Mouse (Mus musculus) frontal cortex, postnatal 14 days (tissue): ENCODE measurements around the gene Mamdc4.
"Not testable (repeated sequence)": the region's sequence is repeated elsewhere in the genome, so short reads cannot be mapped to it uniquely, and the experiment has no call there.

Experiments
- DNase-seq, 2 experiments: peaks; one replicate each; pipeline ENCODE4 v3.0.0; 2022; ENCODE audit warnings: low spot score in 2 of 2

Mamdc4 gene

GRCm38 (mm10) chr2:25560551-25560950, 14.1 kb downstream of the Mamdc4 start:
- DNase-seq, result no peak

DNA sequence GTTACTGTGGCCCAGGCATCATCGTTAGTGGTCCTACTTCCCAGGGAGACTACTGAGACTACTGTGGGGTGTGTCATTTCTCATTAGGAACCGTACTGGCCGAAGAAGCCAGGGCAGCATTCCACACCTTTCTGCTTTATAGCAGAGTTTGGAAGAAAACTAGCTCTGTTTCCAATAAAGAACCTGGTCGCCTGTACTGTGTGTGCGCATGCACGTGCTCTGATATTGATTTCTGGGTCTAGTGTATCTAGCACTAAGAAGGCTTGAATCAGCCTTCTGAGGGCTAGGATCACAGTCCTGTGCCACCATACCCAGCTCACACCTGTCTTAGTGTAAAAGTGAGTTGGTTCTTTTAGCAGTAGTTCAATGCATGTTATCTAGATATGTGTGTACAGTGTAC, 15.9 kb downstream of the Mamdc4 start:
- DNase-seq, result no peak

DNA sequence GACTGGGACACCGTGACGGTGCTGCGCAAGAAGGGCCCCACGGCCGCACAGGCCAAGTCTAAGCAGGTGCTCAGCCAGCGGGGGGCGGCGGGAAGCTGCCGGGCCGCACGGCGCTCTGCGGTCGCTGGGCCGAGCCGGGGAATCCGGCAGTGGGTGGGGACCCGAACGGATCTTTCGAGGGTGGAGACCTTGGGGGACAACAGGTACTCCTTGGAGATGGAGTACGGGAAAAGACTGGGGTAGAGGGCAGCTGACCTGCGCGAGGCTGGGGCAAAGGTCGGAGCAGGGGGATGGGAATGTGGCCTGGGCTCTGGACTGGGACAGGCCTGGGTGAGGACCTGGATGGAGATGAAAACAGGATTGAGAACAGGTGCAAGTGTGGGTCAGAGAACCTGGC, 16.7 kb downstream of the Mamdc4 start:
- DNase-seq, result no peak

DNA sequence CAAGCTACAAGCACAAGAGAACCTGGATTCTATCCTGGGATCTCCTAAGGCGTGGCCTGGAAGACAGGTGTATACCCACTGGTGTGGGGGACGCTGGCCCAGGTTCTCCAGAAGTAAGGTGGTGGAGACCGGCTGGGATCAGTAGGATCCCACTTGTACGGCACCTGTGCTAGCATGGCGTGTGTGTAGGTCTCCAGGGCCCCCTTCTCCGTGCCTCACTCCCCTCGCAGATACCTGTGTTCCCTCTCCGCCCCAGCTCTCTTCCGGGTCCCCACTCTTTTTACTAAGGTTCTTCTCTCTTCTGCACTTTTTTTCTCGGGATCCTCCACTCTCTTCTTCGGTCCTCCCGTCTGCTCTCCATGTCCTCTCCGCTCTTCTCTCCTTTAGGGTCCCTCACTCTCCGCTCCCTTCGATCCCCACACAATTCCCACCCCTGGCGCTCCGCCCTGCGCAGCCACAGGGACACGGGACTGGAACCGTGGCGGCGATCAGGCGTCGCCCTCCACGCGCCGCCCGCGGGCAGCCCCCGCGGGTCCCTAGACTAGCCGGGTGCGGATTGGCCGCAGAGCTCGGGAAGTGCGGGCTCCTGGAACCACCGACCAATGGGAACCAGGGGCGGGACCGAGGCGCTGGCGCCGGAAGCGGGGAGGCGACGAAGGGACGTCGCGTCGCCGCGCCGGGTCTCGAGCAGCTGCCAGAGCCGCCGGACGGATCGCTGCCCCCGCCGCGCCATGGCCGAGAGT, 17.3 kb downstream of the Mamdc4 start, which contains the start of gene Edf1:
Gene Edf1, plus strand, starts transcription at position 627 of the 743 bp plus-strand sequence.
- peak; percentile 88 to 92 for DNase-seq

DNA sequence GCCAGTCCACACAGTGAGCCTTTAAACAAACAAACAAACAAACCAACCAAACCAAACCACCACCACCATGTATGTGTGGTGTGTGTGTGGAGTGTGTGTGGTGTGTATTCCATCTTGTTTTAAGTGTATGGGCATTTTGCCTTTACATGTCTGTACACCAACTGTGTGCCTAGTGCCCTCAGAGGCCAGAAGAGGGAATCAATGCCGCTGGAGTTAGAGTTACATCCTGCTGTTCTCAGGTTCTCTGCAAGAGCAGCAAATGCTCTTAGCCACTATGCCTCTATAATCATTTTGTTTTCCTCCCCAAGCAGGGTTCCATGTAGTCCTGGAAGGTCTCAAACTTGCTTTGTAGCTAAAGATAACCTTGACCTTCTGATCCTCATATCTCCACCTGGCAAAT, 18.3 kb downstream of the Mamdc4 start:
- DNase-seq, result no peak

GRCm38 (mm10) chr2:25555479-25555878, 19.2 kb downstream of the Mamdc4 start:
- not testable (repeated sequence) for DNase-seq

DNA sequence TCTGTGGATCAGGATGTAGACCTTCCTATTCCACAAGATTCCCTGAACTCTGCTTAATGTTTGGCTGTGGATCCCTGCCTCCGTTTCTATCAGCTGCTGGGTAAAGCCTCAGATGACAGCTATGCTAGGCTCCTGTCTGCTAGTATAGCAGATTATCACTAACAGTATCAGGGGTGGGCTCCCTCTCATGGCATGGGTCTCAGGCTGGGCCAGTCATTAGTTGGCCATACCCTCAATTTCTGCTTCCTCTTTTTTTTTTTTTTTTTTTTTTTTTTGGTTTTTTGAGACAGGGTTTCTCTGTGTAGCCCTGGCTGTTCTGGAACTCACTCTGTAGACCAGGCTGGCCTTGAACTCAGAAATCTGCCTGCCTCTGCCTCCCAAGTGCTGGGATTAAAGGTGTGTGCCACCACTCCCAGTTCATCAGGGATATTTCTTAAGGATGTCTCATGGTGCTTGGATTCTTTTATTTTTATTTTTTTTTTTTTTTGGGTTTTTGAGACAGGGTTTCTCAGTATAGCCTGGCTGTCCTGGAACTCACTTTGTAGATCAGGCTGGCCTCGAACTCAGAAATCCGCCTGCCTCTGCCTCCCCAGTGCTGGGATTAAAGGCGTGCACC, 21.4 kb downstream of the Mamdc4 start:
- DNase-seq, result not testable (repeated sequence)

DNA sequence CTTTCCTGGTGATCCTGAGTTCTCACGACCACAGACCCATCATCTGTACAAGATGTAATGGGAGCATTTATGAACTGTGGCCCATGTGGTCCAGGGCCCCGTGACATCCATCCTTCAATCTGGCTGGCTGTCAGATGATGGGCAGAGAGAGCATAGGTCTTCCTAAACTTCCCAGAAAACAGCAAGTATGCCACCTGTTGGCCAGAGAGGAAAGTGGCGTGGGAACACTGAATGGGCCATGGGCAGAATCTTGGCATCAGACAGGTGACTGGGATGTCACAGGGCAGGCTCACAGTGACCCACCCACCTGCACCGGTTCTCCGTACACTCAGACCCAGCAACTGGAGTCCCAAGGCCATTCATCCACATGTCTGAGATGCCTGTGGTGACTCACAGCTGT, 23.5 kb downstream of the Mamdc4 start:
- DNase-seq, result no peak

DNA sequence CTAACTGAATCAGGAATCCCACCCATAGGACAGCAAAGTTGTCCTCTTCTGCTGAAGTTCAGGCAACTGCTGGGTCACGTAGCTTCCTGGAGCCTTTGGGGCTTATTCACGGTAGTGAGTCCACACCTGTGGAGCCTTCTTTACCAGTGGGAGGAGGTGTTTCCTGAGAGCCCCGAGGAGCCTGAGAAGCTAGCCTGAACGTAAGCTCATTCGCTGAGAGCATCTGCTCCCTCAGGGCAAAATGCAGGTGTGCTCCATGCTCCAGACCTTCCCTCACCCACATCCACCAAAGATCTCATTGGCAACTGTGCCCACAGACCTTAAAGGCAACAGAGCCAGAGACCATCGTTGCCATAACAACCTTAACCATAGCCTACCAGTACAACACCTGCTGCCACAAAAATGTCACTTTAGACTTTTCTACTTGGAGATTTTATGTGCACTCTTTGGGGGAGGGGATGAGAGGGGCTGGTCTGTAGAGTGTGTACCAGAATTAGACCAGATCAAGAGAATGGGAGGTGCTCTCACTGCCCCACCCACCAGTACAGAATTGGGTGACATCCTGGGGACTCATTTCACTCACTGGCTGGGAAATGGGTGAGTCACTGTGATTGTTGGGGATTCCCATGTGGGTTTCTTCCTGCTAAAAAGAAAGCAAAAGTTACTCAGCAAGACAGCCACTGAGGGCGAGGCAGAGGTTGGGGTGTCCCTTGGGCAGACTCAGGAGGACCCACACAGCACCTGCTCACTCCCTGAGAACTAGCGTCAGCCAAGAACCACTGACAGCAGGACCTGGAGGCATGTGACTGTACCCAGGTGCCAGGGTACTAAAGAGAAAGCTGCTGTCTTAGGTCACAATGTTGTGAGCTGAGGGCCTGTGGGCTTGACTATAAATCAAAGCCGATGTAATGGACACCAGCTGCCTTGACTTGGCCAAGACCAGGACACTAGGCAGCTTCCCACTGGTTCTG, 25.3 kb downstream of the Mamdc4 start:
- no peak for DNase-seq

- DNase-seq, result peak; percentile 98 to 99
Observed at GRCm38 (mm10) chr2:25546811-25547491, 27.7 kb downstream of the Mamdc4 start, which contains the start of gene Traf2. Gene Traf2 (minus strand): TSS chr2:25546940.

DNA sequence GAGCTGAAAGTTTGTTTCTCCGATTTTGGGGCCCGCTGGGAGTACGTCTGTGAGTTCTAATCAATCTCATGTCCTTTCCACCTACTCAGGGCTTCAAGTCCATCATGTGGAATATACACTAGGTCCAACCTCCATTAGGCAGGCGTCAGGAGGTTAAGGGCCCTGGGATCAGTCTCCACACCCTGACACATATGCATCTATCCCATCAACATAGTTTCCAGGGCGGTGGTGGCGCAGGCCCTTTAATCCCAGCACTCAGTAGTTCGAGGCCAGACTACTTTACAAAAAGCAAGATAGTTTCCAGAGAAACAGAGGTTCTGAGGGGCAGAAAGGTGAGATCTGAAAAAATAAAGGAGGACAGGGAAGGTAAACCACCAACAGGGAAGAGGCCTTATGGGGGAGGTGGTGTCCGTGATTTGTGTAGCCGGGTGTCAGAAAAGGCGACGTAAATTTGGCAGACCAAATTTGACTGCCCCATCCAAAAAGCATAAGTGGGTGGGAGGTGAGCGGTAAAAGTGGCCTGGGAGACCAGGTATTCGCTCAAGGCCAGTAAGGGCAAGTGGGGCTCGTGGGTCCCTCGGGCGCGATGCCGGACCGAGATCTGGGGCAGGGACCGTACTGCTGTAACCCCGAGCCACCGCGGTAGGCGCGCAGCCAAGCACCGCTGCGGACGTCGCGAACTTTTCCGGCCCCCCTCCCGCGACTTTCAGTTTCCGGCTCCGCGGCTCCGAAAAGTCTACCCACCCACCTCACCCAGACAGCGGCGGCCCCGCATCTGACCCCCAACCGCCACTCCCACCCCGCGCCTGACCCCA, 28.4 kb downstream of the Mamdc4 start:
- no peak for DNase-seq

DNA sequence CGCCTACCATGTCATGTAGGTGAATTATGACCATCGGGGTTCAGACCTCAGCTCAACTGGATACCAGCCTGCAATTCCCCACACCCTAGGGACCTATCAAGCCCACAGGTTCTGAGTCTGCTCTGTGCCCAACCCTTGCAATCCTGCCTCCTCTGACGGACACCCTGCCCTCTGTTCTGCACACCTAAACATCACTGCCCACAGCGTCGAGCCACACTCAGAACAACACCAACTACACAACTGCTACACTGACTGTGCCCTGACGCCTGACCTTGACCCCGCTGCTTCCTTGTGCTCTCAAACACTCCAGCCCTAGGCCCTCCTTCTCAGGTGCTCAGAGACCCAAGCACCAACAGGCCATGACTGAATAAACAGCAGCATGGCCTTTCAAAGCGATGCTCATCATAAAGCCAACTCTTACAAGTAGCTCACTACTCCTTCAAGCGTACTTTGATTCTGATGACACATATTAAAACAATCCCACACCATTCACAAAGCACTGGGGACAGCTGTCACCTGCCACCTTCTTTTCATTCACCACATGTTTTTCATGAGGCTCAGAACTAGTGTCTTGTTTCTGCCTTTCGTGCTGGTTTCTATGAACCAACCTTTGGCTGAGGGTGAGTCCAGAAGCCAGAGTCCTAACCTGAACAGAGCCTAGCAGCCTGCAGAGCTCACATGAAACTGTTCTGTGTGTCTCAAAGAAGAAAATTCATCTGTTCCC, 32.8 kb downstream of the Mamdc4 start:
- no peak for DNase-seq

DNA sequence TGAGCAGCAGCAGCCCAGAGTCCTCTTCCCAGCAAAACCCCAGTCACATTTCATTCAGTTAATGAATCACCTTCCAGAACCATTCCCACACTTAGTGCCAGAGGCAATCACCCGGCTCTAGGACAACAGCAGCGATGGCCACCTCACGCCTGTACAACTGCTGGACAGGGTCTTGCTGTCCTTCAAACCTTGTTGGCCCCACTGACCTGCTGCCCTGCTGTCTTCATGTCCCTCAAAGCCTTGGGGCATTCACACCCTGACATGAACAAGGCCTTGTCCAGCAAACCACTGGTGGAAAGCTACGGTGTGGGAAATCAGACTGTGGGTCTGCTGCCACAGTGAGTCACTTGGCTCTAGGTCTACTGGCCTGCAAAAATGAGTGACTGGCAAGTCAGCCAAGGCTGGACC, 34.1 kb downstream of the Mamdc4 start:
- DNase-seq, result no peak

- DNase-seq, result no peak
Observed at GRCm38 (mm10) chr2:25536531-25536930, 38.1 kb downstream of the Mamdc4 start.

DNA sequence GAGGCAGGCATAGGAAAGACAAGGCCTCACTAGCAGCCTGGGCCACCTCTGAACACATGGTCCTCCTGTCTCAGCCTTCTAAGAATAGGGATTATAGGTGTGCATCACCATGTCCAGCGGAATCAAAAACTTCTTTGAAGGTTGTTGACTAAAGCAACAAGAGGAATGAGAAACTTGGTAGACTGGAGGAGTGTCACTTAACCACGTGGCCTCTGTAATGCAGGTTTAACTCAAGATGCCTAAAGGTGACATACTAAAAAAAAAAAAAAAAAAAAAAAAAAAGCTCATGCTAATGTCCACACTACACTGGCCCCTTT, 39.8 kb downstream of the Mamdc4 start:
- no peak for DNase-seq

- DNase-seq, result no peak
Observed at GRCm38 (mm10) chr2:25534178-25534865, 40.3 kb downstream of the Mamdc4 start.

DNA sequence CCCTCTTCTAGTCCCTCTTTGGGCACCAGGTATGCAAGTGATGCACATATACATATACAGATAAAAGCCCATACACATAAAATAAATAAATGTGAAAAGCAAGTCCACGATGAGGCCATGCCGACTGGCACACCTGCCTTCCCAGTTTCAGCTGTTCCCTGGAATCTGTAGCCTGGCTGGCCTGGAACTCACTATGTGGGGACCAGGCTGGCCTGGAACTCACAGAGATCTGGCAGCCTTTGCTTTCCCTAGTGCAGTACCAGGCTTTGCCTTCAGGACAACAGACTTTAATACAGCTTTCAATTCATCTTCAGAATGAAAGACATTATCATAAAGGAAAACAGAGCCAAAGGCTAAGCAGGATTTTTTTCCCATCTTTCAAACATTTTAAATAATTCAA, 40.9 kb downstream of the Mamdc4 start:
- DNase-seq, result no peak

DNA sequence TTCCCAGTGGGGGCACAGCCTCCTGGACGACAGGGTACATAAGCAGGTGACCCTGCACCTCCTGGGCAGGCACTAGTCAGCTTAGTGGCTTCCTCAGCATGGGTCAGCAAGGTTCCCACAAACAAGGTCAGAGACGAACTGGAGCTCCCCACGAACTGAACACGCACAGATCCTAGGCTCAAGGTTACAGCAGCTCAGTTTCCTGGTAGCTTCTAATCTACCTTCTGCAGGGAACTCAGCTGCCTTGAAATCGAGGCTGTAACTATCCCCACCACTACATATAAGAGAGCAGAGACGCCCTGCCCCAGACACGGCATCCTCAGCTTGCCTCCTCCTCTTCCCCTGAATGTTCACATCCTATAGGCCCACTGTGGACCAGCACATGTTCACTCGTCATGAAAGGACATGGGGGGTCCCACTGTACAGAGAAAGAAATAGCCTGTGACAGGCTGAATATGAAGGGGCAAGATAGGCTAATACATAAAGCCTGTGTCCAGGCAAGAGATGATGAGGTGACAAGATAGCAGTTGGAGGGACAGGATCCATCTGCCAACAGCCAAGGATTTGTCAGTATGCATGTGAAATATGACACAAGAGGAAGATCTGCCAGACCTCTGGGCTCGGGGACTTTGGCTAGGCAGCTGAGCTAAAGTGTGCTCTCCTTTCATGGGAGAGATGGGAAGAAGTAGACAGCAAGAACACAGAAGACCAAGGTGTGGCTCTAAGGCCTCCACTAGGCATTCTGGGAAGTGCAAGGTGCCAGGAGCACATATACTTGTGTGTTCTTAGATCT, 47.9 kb downstream of the Mamdc4 start:
- DNase-seq, result no peak
